Mouse (Mus musculus) kidney, adult 2 months (tissue): ENCODE data around the gene Kcna2. TPM values are rescaled to one million over a fixed set of nuclear protein-coding genes. Genes with fewer than 3 reads are reported as not detected.

Experiments used
- DNase-seq: peaks from one replicate; pipeline ENCODE4 v3.0.0; 2021
- H3K27ac ChIP-seq: fragments of 200-500 bp; 2 replicates; pipeline ENCODE4 v1.5.1; 2012; ENCODE audit warnings: low read depth, low read length, control low read depth, inconsistent platforms; ENCODE audit not compliant: insufficient read depth
- H3K27me3 ChIP-seq: fragments of 200-500 bp; replicated peaks from 2 replicates; pipeline ENCODE4 v1.6.1; 2012; ENCODE audit warnings: mild to moderate bottlenecking, moderate library complexity, low read length, inconsistent platforms; ENCODE audit not compliant: control insufficient read depth, insufficient read depth
- H3K36me3 ChIP-seq: fragments of 200-500 bp; 2 replicates; pipeline ENCODE4 v1.6.1; 2012; ENCODE audit warnings: mild to moderate bottlenecking, moderate library complexity, low read length, inconsistent platforms; ENCODE audit not compliant: control insufficient read depth, insufficient read depth
- H3K4me1 ChIP-seq: fragments of 200-500 bp; 2 replicates; pipeline ENCODE4 v1.6.1; 2011; ENCODE audit warnings: low read length; ENCODE audit not compliant: control insufficient read depth, insufficient read depth
- H3K4me3 ChIP-seq: fragments of 200-500 bp; 2 replicates; pipeline ENCODE4 v1.5.1; 2011; ENCODE audit warnings: mild to moderate bottlenecking, low read depth, low read length, control low read depth; ENCODE audit not compliant: insufficient read depth
- CTCF ChIP-seq: fragments of 200-500 bp; conservative IDR thresholded peaks from 2 replicates; pipeline ENCODE4 v1.5.1; 2011; ENCODE audit warnings: low read depth, mild to moderate bottlenecking, control low read depth, low read length, moderate library complexity, mixed read lengths; ENCODE audit not compliant: insufficient read depth, insufficient read length
- POLR2A ChIP-seq: fragments of 200-500 bp; IDR thresholded peaks from one replicate; pipeline ENCODE4 v1.6.1; 2011; ENCODE audit warnings: low read depth, low read length, control low read depth
- WGBS: fragments of 180-500 bp; shearing (Covaris S2); methylation state at CpG from one replicate; pipeline ENCODE4 v1.1.7; 2018; 5-methylcytosine and 5-hydroxymethylcytosine counted together
- polyA plus RNA-seq: library from polyadenylated mRNA; depleted of rRNA; stranded (reverse); fragments of >200 nt; gene quantifications from 2 replicates; pipeline ENCODE4 v1.2.3, GENCODE M21; 2012

Gene Kcna2
- polyA plus RNA-seq, 1 experiment, result 0.34 TPM

DNA sequence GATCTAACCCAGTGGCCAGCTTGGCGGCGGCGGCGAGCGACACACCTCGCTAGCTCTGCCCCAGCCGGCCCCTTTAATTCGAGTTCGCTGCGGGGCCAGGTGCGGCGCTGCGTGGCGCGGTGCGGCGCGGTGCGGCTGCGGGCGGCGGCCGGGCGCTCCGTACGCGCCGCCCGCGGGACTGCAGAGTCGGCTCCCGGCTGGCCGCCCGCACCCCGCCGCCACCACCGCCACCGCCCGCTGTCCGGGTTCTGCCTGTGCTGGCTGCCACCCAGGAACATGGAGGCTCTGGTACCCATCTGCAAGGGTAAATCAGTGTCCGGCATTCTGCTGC is 475 bp downstream of the Kcna2 start:
- Histone ChIP-seq H3K27me3 (no peaks in the 10 kb centered on the region; the same call in 1 of the 2 replicates), H3K4me3 (peak overlapping the region; percentile 42; the same call in 1 of the 2 replicates), H3K4me1 (no peaks in the 10 kb centered on the region), H3K36me3 (no peaks in the 10 kb centered on the region), H3K27ac (no peak overlapping the region)
- TF ChIP-seq CTCF, result no peak
- TF ChIP-seq POLR2A, result no peak
- no peak for DNase-seq
- WGBS, result 2% methylated on average over 41 of the region's 41 CpGs

DNA sequence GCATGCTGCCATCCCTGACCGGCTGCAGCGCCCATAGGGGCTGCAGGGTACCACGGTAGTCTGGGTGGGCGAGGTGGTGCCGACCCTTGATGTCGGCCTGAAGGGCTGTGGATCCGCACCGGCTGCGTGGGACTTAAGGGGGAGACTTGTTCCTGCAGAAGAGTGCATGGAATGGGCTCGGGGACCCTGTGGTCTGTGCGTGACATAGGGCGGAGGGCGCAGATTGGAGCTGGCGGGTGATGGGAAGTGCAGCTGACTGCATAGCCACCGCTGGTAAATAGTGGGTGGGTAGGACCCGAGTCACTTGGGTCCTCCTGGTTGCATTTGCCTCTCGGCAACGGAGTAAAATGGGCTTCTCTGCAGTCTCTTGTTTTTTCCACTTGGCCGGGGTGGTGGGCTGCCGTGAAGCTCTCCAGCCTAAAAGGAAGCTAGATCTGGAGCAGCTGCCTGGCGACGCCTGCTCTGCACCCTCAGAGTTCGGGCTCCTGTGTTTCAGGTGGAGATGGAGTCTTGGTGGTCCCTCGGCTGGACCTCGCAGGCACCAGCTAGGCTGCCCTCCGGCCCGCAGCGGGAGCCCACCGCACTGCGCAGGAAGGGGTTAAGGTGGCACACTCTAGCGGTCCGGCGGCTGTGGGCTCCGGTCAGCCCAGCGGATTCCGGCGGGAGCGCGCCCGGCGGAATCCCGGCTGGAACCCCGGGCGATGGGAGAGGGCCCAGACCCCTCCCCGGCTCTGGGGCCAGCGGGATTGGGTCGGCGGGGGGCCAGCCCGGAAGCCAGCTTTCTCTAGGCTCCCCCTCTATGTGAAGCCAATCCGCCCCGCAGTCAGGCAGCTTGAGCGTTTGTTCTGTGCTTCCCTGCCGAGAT is 1.1 kb downstream of the Kcna2 start:
- no peak for TF ChIP-seq POLR2A
- no peaks in the 10 kb centered on the region for H3K4me1 ChIP-seq
- no peak overlapping the region for H3K27ac ChIP-seq
- DNase-seq, result no peak
- peak overlapping the region; percentile 42; the same call in 1 of the 2 replicates for H3K4me3 ChIP-seq
- WGBS, result 1% methylated on average over 53 of the region's 53 CpGs
- no peaks in the 10 kb centered on the region for H3K36me3 ChIP-seq
- H3K27me3 ChIP-seq, result no peaks in the 10 kb centered on the region; the same call in 1 of the 2 replicates

DNA sequence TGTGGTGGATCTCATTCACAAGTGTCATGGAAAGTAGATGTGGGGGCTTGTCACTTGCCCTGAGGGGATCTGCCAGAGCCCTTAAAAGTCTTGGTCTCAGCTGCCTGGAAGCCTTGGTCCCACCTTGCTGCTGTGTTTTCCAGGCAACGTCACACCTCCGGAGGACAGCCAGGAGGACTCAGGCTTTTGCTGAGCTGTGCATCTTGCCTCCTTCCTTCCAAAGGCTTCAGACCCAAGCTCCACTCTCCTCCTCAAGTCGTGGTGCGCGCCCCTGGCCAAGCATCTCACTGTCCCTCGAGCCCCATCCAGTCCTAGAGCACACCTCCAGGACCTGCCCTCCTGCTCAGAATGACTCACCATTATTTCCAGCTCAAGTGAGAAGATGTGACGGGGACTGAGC is 2.1 kb downstream of the Kcna2 start:
- no peaks in the 10 kb centered on the region for H3K36me3 ChIP-seq
- H3K27me3 ChIP-seq, result no peaks in the 10 kb centered on the region; the same call in 1 of the 2 replicates
- TF ChIP-seq POLR2A, result no peak
- no peak for TF ChIP-seq CTCF
- H3K4me1 ChIP-seq, result no peaks in the 10 kb centered on the region
- DNase-seq, result no peak
- H3K27ac ChIP-seq, result no peak overlapping the region
- WGBS, result 73% methylated on average over 7 of the region's 7 CpGs
- no peak overlapping the region for H3K4me3 ChIP-seq

DNA sequence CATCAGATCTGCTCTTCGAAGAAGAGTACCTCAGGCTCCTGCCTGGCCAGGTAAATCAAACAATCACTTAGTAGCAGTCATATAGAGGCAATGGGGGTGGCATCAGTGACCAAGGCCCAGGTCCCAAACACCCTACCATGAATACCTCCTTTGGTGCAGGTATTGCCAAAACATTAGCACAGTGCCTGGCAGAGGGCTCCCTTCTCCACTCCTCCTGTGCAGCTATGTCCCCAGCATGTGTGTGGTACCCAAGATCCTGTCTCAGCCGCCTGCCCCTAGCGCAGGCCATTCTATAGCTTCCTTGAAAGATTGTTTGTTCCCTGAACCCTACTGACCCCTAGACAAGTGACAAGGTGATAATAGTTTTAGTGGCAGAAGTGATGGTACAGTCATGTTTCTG is 2.5 kb downstream of the Kcna2 start:
- TF ChIP-seq POLR2A, result no peak
- no peak for TF ChIP-seq CTCF
- 87% methylated on average over 3 of the region's 3 CpGs for WGBS
- no peak overlapping the region for H3K27ac ChIP-seq
- H3K4me1 ChIP-seq, result no peaks in the 10 kb centered on the region
- no peaks in the 10 kb centered on the region; the same call in 1 of the 2 replicates for H3K27me3 ChIP-seq
- no peaks in the 10 kb centered on the region for H3K36me3 ChIP-seq
- no peak for DNase-seq
- no peak overlapping the region for H3K4me3 ChIP-seq

DNA sequence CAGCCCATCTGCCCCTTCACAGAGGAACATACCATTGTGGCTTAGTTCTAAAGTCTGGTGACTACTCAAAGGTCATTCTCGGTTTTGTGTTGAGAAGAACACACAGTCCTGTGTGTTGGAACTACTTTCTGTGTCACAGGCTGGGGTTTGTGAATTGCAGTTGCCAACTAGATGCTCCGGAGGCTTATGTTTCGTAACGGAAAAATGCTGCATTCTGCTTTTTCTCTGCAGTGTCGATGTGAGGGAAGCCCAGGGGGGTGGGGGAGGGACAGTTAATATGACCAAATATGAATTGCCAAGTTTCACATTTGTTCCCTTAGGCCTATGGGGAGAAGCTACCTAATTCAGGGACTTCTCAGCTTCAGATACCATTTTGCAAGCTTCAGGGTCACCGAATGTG is 5.0 kb downstream of the Kcna2 start:
- TF ChIP-seq CTCF (no peak), POLR2A (no peak)
- H3K4me1 ChIP-seq, result no peaks in the 10 kb centered on the region
- WGBS, result 82% methylated on average over 6 of the region's 6 CpGs
- no peak overlapping the region for H3K27ac ChIP-seq
- no peaks in the 10 kb centered on the region for H3K36me3 ChIP-seq
- H3K27me3 ChIP-seq, result no peaks in the 10 kb centered on the region; the same call in 1 of the 2 replicates
- no peak overlapping the region for H3K4me3 ChIP-seq
- no peak for DNase-seq

DNA sequence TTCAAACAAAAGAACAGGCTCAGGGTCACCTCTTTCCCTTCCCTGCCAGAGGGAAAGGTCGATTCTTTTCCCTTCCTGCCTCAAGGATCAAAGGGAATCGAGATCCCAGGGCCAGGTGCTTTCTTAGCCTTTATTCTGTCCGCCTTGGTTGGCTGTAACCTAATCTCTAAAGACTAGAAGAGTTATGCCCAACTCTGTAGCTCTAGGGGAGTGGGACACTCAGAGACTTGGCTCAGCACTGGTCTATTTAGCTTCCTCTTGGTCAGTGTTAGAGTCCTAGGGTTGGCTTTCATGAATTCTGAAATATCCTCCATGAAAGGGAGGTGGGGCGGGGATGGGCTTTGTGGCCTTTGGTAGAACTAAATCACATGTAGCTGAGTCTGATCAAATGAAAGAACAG is 11.6 kb downstream of the Kcna2 start:
- Histone ChIP-seq H3K4me1 (no peaks in the 10 kb centered on the region), H3K27ac (no peak overlapping the region), H3K27me3 (no peaks in the 10 kb centered on the region), H3K4me3 (no peak overlapping the region), H3K36me3 (no peaks in the 10 kb centered on the region)
- DNase-seq, result no peak
- TF ChIP-seq CTCF (no peak), POLR2A (no peak)
- 42% methylated on average over 4 of the region's 4 CpGs for WGBS

DNA sequence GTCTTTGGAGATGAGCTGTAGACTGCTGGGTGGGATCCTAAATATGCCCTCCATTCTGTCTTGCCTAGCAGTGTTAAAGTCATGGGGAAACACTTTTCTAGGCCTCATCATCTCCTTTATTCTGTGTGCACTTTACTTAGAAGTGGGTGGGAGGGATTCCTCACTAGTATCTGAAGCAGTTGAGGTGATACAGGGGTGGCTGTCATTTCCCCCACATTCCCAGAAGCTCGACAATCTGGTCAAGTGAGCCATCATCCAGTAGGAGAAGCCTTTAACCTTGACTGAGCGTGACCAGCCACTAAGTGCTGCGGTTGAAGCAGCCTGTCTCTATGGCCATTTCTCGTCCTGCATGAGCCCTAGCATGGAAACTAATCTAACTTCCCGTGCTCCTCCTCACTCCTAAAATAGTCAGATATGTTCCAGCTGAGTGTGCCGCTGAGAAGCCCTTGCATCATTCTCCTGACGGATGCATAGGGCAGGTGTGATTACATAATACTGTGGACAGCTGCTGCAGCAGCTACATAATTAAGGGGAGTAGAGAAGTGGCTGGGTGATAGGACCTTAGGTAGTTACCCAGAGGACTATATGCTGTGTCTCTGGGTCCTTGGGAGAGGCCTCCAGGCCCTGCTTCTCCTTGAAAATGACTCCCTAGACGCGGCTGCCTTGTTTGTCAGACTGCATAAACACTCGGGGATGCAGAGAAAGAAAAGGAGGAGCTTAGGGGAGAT is 12.2 kb downstream of the Kcna2 start:
- Histone ChIP-seq H3K27me3 (no peaks in the 10 kb centered on the region), H3K4me3 (no peak overlapping the region), H3K36me3 (no peaks in the 10 kb centered on the region), H3K27ac (no peak overlapping the region), H3K4me1 (no peaks in the 10 kb centered on the region)
- no peak for DNase-seq
- TF ChIP-seq CTCF, result no peak
- no peak for TF ChIP-seq POLR2A
- WGBS, result 51% methylated on average over 10 of the region's 10 CpGs
